ENCODE assay signal across 7 mouse cellular contexts in the genomic region with DNA sequence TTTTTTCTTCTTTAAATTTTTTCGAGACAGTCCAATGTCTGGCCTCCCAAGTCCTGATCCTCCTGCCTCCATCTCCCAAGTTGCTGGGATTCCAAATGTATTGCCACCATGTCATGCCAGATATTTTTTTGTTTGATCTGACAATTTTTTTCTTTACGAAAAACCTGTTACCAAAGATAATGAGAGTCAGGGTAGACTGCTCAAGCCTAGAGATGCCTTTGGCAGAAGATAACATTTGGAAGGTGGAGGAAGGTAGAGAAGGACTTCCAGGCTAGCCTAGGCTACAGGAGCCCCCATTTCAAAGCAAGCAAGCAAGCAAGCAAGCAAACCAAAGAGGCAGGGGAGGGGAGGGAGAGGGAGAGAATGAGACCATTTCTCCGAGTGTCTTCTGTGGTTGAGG. TPM values are rescaled to one million over a fixed set of nuclear protein-coding genes. Genes with fewer than 3 reads are reported as not detected.
A peak's percentile ranks its signal among the peaks of the same experiment; 100 is the strongest.
DNase-seq lines count a peak whose midpoint lies in the region; ATAC-seq and TF ChIP-seq lines count a peak whose summit lies in the region.

No protein-coding gene starts in this region.

- peak overlapping the region; percentile 82 for H3K9ac ChIP-seq in forebrain, embryonic 11.5 days (ENCODE audit: low read length)
- H3K9ac ChIP-seq in liver, embryonic 13.5 days, result peak overlapping the region; percentile 90

- no peak overlapping the region for H3K27ac ChIP-seq in forebrain, embryonic 11.5 days (ENCODE audit: low read depth, low read length)
- peak overlapping the region; percentile 89 for H3K27ac ChIP-seq in liver, embryonic 13.5 days

- ATAC-seq in forebrain, embryonic 11.5 days (replicated peaks; ENCODE audit: low FRiP score), result no peak
- peak; percentile 65 for ATAC-seq in liver, embryonic 13.5 days (ENCODE audit: low read depth)

- peak; percentile 13 for DNase-seq in 3T3-L1 (ENCODE audit: low read depth, low spot score)
- DNase-seq in forebrain, embryonic 11.5 days (ENCODE audit: low spot score), result no peak
- DNase-seq in liver, embryonic 13.5 days, result peak; percentile 38
- DNase-seq in frontal cortex, postnatal 14 days (ENCODE audit: low spot score in 2 of 2), result no peak
- DNase-seq in urinary bladder, postnatal 14 days (ENCODE audit: low spot score), result no peak
- DNase-seq in thymus, adult 18-20 months, result no peak

- H3ac ChIP-seq in C2C12 (ENCODE audit: control insufficient read depth, insufficient read length, low read depth), result peak overlapping the region; percentile 45

- WGBS in forebrain, embryonic 11.5 days, result 48% methylated on average over 3 of the region's 3 CpGs
- WGBS in liver, embryonic 13.5 days (ENCODE audit: insufficient replicate concordance), result 26% methylated on average over 3 of the region's 3 CpGs

- no peak for TF ChIP-seq CTCF in C2C12 (IDR thresholded peaks at IDR 0.05; ENCODE audit: control insufficient read depth, insufficient read depth, insufficient read length)

- peaks cover 3% of the 10 kb centered on the region; the same call in 1 of the 2 replicates for H3K4me1 ChIP-seq in forebrain, embryonic 11.5 days (replicated peaks; ENCODE audit: control insufficient read depth, insufficient read depth, low read length)
- peaks cover 51% of the 10 kb centered on the region for H3K4me1 ChIP-seq in liver, embryonic 13.5 days (replicated peaks)

- peak overlapping the region; percentile 66 for H3K4me2 ChIP-seq in forebrain, embryonic 11.5 days (ENCODE audit: low read depth, low read length, severe bottlenecking)
- H3K4me2 ChIP-seq in liver, embryonic 13.5 days, result peak overlapping the region; percentile 68

- no peaks in the 10 kb centered on the region for H3K9me3 ChIP-seq in forebrain, embryonic 11.5 days (ENCODE audit: control insufficient read depth, low read length)
- H3K9me3 ChIP-seq in liver, embryonic 13.5 days (replicated peaks), result no peaks in the 10 kb centered on the region

- peaks cover 8% of the 10 kb centered on the region for H3K36me3 ChIP-seq in C2C12 (ENCODE audit: control insufficient read depth, insufficient read depth)
- H3K36me3 ChIP-seq in forebrain, embryonic 11.5 days (ENCODE audit: control insufficient read depth, insufficient read depth, low read length), result no peaks in the 10 kb centered on the region
- peaks cover 9% of the 10 kb centered on the region; the same call in 1 of the 2 replicates for H3K36me3 ChIP-seq in liver, embryonic 13.5 days

- H3K27me3 ChIP-seq in C2C12 (ENCODE audit: control insufficient read depth, insufficient read depth, insufficient read length), result no peaks in the 10 kb centered on the region
- H3K27me3 ChIP-seq in forebrain, embryonic 11.5 days (ENCODE audit: control insufficient read depth, insufficient read depth, low read length), result no peaks in the 10 kb centered on the region
- H3K27me3 ChIP-seq in liver, embryonic 13.5 days, result no peaks in the 10 kb centered on the region

- H3K79me3 ChIP-seq in C2C12 (ENCODE audit: low read depth), result peaks cover 42% of the 10 kb centered on the region

- H3K4me3 ChIP-seq in C2C12 (ENCODE audit: insufficient read depth, poor library complexity, severe bottlenecking), result peak overlapping the region; percentile 75
- peak overlapping the region; percentile 90 for H3K4me3 ChIP-seq in forebrain, embryonic 11.5 days (ENCODE audit: low read depth, low read length)
- H3K4me3 ChIP-seq in liver, embryonic 13.5 days (replicated peaks), result peak overlapping the region; percentile 84

- H3K79me2 ChIP-seq in C2C12 (ENCODE audit: control insufficient read depth, insufficient read depth), result peaks cover 58% of the 10 kb centered on the region

TF ChIP-seq in C2C12, 6 proteins besides CTCF, POLR2A, EP300 and RAD21:
- TF ChIP-seq FOSL1 (IDR thresholded peaks at IDR 0.05; ENCODE audit: insufficient read depth, low read length, poor library complexity, severe bottlenecking) (no peak), MYOD1 (IDR thresholded peaks at IDR 0.05; ENCODE audit: control insufficient read depth, insufficient read length, low read depth) (no peak), MAX (IDR thresholded peaks at IDR 0.05) (no peak), USF1 (IDR thresholded peaks at IDR 0.05; ENCODE audit: low read depth) (no peak)

RNA-seq across cellular contexts. Expression of a gene that starts 0.9 kb away (rescaled TPM):
- 8.4 TPM for polyA plus RNA-seq in C2C12 (2012; fragmentation: generic; extraction: Trizol)
- polyA plus RNA-seq in forebrain, embryonic 11.5 days (2014; fragmentation: Nextera tagmentation; extraction: Ambion mirVana), result 60.8 and 62.6 TPM in 2 replicates
- polyA plus RNA-seq in liver, embryonic 13.5 days (2015; fragmentation: Nextera tagmentation; extraction: Ambion mirVana), result 19.5 and 28.1 TPM in 2 replicates

RNA-seq across cellular contexts. Expression of a gene that starts 7.0 kb away (rescaled TPM):
- 0.43 TPM for polyA plus RNA-seq in C2C12 (2012; fragmentation: generic; extraction: Trizol)
- polyA plus RNA-seq in forebrain, embryonic 11.5 days (2014; fragmentation: Nextera tagmentation; extraction: Ambion mirVana), result 24.6 and 26.3 TPM in 2 replicates
- 4.3 and 4.7 TPM in 2 replicates for polyA plus RNA-seq in liver, embryonic 13.5 days (2015; fragmentation: Nextera tagmentation; extraction: Ambion mirVana)

RNA-seq across cellular contexts. Expression of a gene that starts 48.0 kb away (rescaled TPM):
- 7.6 TPM for polyA plus RNA-seq in C2C12 (2012; fragmentation: generic; extraction: Trizol)
- 61.4 and 64.8 TPM in 2 replicates for polyA plus RNA-seq in forebrain, embryonic 11.5 days (2014; fragmentation: Nextera tagmentation; extraction: Ambion mirVana)
- 16.3 and 21.2 TPM in 2 replicates for polyA plus RNA-seq in liver, embryonic 13.5 days (2015; fragmentation: Nextera tagmentation; extraction: Ambion mirVana)

Comparison
In these comparisons a context has a peak if more than half of its experiments do, and no peak if none do; other contexts are left out.
1. DNase-seq: peak in 3T3-L1 (single experiment) and liver, embryonic 13.5 days (single experiment); none in forebrain, embryonic 11.5 days (single experiment), frontal cortex, postnatal 14 days (0 of 2), urinary bladder, postnatal 14 days (single experiment) and thymus, adult 18-20 months (0 of 2).
2. Peak in every context shown above with its lines, with median percentiles within 50 percentile points of each other: H3K4me3 ChIP-seq.